Mouse (Mus musculus) thymus, postnatal 25 days (tissue): ENCODE measurements at regions not wholly inside any gene's neighbourhood (a gene's known extent, or its start where the extent isn't known, plus 50 kb on each side); places are given as distances from the start of the nearest gene placed in this dataset.
"Not testable (repeated sequence)": the region's sequence is repeated elsewhere in the genome, so short reads cannot be mapped to it uniquely, and the experiment has no call there.

ENCODE experiments used
- DNase-seq: peaks from one replicate; pipeline ENCODE4 v3.0.0; 2022

- not testable (repeated sequence) for DNase-seq
Measured at GRCm38 (mm10) chr16:29927276-29927675, 136.9 kb upstream of the Hes1 start.

DNA sequence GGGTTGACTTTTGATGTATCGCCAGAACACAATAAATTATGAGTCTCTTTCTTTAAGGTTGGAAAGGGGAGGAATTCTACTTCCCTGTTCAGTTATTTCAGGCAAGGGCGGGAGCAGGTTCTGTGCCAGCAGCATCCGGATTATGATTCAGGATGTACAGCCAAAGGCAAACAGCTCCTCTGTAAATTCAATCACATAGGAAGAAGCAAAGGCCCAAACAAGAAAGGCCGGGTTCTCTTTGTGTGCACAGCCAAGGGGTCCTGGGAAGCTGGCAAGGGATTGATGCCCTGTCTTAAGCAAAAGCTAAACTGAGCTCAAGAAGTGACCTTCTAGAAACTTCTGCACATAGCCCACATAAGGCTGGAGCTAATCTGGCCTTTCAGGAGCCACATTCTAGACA, 135.9 kb upstream of the Hes1 start:
- DNase-seq, result no peak

DNA sequence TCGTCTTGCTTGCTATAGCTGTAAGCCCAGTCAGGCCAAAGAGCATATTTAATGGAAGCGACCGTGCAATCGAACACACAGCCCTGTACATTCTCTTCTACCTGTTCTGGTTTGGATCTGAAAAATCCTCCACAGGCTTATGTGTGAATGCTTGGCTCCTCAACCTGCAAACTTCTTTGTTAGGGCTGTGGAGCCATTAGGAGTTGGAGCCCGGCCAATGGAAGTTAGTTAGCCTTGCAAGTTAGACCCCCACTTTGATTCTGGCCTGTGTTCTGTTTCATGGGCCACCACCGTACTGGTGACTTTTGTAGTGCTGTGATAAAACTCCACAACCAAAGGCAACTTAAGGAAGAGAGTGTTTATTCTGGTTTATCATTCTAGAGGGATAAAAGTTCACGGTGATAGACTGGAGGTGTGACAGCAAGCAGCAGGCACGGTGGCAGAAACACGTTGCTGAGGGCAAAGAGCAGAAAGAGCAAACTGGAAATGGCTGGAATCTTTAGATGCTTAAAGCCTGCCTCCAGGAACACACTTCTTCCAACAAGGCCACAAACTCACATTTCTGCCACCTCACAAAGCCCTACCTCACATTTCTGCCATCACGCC, 132.3 kb upstream of the Hes1 start:
- DNase-seq, result no peak

GRCm38 (mm10) chr16:29934649-29935048, 129.5 kb upstream of the Hes1 start:
- no peak for DNase-seq

GRCm38 (mm10) chr16:29938700-29939099, 125.5 kb upstream of the Hes1 start:
- DNase-seq, result no peak

DNA sequence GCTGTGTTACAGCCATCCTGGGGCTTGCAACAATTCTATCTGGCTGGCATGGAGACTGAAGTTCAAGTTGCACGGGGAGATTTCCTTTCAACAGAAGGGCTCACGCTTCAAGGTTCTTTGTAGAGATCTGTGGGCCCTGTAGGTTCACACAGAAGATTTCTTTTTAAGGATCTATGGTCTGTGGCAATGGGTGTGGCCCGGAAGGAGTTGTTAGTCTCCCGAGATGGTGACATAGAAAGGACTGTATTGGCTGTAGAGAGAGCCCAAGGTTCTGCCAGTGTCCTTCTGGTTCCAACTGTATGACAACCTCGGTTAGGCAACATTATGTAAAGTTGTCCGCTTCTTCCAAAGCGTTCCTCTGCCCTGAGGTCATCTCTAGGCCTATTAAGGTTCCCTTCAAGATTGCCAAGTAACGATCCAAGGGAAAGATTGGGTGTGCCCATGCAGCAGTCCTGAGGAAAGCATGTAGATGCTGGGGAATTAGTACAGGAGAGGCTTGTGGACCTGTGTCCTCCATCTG, 124.8 kb upstream of the Hes1 start:
- DNase-seq, result no peak

DNA sequence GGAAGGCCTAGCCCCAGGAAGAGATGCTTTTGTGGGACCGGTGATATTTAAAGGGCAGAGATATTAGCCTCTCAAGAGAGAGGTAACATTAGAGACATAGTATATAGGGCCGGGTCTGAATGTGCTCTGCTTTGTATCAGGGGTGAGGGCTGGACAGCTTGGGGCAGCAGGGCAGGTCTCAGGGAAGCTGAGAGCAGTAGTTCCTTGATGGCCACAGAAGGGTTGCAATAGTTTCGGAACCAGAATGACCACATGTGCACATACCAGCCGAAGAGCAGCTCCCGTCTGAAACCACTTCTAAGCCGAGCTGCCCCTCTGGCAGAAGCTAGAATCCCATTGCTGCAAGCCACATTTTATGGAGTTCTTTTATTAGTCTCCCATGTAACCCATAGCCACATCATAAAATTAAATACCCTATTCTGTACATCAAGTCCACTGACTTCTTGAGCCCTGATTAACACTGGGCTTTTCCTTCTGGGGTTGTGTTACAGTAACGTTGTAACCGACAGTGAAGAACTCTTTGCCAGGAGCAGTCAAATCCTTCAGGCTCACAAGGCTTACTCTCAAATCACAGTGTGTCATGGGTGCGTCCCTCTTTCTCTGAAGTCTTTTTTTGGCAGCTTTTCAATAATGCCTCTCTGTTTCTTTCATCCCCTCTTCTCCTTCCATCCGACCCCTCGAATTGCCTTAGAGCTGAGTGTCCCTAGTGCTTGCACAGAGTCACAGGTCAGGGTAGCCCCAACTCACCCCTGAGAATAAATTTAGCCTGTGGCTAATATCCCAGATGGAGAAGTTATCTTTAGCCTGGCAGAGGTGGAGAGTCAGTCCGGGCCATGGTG, 124.1 kb upstream of the Hes1 start:
- DNase-seq, result no peak

- DNase-seq, result no peak
Measured at GRCm38 (mm10) chr16:29942111-29942510, 122.1 kb upstream of the Hes1 start.

DNA sequence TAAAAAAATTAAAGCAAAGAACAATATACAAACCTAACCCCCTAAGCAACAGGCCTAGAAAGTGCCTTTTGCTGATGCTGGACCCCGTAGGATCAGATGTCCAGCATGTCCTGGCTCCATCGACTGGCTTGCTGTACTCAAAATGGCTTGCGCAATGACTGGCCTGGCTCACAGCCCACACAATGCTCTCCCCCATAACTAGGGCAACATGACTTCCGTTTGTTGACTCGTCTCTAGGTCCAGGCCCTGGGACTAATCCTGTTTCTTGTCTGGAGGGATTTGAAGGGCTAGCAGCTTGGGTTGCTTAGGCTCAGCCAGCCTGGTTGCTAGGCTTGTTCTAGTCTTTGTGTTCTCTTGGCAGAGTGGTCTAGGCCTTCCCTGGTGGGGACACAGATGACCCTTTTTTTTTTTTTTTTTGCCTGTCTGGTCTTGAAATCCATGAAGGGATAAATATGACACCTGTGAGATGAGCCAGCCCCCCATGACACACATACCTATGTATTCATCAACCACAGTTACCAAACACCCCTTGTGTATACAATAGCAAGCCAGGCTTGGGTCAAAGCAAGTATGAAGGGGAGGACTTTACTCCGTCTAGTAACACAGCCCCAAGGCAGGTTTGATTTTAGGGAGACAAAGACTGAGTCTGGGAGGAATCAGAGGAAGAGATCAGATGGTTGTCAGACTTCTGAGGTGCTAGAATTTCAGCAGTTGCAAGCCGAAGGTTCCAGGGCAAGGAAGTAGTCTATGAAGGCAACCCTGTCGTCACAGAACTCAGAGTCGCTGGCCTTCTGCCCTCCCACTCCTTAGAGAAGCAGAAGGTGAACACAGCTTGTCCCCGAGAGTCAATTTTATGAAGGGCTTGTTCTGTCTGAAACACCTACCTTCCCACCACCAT, 120.0 kb upstream of the Hes1 start:
- no peak for DNase-seq

GRCm38 (mm10) chr16:29944966-29945365, 119.2 kb upstream of the Hes1 start:
- DNase-seq, result no peak

GRCm38 (mm10) chr16:29945376-29945890, 118.8 kb upstream of the Hes1 start:
- DNase-seq, result no peak

DNA sequence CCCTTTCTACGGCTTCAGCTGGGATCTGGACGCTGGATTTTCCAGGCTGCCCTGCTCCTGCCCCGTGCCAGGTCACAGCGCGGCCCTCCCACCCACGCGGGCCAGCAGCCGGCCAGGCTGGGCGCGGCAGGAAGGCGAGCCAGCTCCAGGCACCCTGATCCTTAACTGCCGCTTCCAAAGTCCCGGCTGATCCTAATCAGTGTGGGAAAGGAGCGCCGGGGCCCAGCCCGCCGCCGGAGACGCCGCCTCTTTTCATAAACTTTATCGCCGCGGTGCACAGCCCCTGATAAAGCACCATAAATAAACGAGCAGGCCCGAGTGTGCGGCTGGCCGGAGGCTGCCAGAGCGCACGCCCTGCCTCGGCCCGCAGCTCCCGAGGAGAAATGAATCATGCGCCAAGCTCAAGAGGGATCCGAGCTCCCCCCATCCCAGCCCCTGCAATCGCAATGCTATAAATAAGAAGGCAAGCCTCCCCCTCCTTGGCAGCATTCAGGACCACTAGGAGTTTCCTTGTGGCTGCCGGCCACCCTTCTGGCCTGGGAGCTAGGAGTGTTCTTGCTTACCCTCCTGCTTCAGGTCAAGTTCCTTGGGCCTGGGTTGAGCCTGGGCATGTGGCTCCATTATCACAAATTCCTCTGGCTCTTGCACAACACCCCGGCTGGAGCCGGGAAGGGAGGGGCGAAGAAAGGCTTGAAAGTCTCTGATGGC, 118.1 kb upstream of the Hes1 start:
- peak; percentile 5 for DNase-seq

DNA sequence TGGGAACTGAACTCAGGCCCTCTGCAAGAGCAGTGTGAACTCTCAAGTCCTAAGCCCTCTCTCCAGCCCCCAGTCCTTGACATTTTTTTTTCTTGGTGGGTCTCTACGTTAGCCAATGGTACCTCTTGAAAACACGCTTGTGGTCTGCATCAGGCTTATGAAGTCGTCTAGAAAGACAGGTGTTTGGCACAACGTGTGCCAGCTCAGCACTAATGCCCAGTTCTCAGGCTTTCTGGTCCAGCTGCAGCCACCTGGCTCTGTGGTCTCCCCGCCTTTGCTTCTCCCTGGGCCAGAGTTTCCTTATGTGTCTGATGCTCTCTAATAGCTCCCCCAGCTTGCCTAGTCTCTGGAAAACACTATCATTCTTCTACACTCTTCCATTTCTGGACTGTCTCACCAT, 117.2 kb upstream of the Hes1 start:
- no peak for DNase-seq

- no peak for DNase-seq
Measured at GRCm38 (mm10) chr16:29947670-29948069, 116.5 kb upstream of the Hes1 start.

DNA sequence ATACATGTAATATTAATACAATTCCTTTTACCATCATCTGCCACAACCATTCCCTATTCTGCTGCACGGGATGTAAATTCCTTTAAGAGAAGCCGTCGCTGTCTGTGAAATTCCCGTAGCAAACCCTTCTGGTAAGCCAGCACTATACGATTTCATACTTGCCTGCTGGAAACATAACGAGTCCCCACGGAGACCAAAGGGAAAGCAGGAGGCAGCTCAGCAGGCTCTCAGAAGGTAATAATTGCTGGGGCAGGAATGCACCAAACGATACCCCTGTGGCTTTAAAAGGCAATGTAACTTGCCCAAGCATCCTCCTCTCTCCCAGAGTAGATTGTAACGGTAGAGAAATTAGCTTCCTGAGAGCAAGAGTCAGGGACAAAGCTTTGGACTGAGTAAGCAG, 114.0 kb upstream of the Hes1 start:
- no peak for DNase-seq

DNA sequence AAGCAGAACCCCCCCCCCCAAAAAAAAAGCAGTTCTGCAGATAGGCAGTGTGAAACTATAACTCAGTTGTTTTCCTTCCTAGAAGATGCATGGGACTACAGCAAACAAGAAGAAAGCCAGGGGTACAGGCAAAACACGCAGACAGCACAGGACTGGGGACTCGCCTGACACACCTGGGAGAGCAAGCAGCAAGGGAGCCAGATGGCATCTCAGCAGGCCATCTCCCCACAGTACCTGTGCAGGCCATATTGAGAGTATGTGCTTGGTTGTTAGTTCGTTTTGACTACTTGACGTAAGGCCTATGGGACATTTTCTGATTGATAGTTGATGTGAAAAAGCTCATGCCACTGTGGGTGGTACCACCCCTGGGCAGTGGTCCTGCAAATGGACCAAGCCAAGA, 113.4 kb upstream of the Hes1 start:
- no peak for DNase-seq

- DNase-seq, result no peak
Measured at GRCm38 (mm10) chr16:29954700-29955099, 109.5 kb upstream of the Hes1 start.

GRCm38 (mm10) chr16:29956904-29957303, 107.3 kb upstream of the Hes1 start:
- DNase-seq, result no peak

GRCm38 (mm10) chr16:29959939-29960637, 104.1 kb upstream of the Hes1 start:
- DNase-seq, result no peak

GRCm38 (mm10) chr16:29963284-29963683, 100.9 kb upstream of the Hes1 start:
- no peak for DNase-seq

- no peak for DNase-seq
Measured at GRCm38 (mm10) chr16:29964563-29964962, 99.6 kb upstream of the Hes1 start.

DNA sequence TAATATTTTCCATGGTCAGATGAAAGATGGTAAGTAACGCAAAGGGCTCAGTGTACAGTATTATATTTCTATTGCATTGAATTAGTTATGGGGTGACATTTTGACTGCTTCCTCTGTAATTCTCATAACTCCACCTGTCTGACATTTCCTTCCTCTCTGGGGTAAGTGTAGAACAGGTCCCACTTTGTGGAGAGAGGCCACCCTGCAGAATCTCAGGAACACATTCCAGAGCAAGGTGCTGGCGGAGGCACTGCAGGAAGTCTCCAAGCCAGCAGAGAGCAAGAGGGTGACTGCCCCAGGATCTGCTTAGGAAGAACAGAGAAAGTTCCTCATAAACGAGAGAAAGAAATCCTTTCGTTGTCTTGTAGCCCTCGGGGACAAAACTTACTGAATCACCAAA, 95.4 kb upstream of the Hes1 start:
- no peak for DNase-seq
